Mouse (Mus musculus): ENCODE measurements around the gene Asic3. TPM values are rescaled to one million over a fixed set of nuclear protein-coding genes. Genes with fewer than 3 reads are reported as not detected.

Asic3 gene
- total RNA-seq (2012; rRNA removed) (0.25 TPM in 1 of 2 replicates, not detected in the other), total RNA-seq (2014; rRNA removed) (not detected in 2 replicates), polyA plus RNA-seq (2012; ENCODE audit: insufficient read length, low read depth) (1.1 and 1.3 TPM in 2 replicates)

- Histone ChIP-seq H3K9ac (ENCODE audit: insufficient read depth, low read depth) (no peak within 1 kb of the TSS), H3K4me2 (ENCODE audit: insufficient read depth, low read depth, poor library complexity, severe bottlenecking) (no peak within 1 kb of the TSS), H3K27ac (ENCODE audit: insufficient read depth, low read depth) (no peak within 1 kb of the TSS), H3K9me3 (replicated peaks; ENCODE audit: low read length) (no peaks in the 10 kb centered on the region), H3K27me3 (replicated peaks) (no peaks in the 10 kb centered on the region), H3K79me2 (replicated peaks; ENCODE audit: control insufficient read depth, extremely low read depth, insufficient read depth, poor library complexity, severe bottlenecking) (no peaks in the 10 kb centered on the region), H3K4me3 (replicated peaks in 1 of 3; ENCODE audit: low read depth in 2 of 3, low read length in 2 of 3, poor library complexity in 1 of 3) (no peak within 1 kb of the TSS), H3K4me1 (ENCODE audit: control insufficient read depth in 1 of 2, insufficient read depth in 2 of 2) (no peaks in the 10 kb centered on the region; a peak in 1 of 4 replicates), H3K36me3 (replicated peaks in 1 of 2; ENCODE audit: control insufficient read depth in 1 of 2, insufficient read depth in 1 of 2, low read length in 1 of 2) (peaks cover 8 to 52% of the 10 kb centered on the region in 2 experiments)
- TF ChIP-seq USF1 (IDR thresholded peaks at IDR 0.05; ENCODE audit: low read depth, low read length) (no peak), MYC (IDR thresholded peaks at IDR 0.05; ENCODE audit: low read depth, low read length) (no peak), GABPA (IDR thresholded peaks at IDR 0.05; ENCODE audit: insufficient replicate concordance, low read depth, low read length) (no peak), JUND (conservative IDR thresholded peaks at IDR 0.05; ENCODE audit: low read depth, low read length) (no peak), POLR2AphosphoS2 (IDR thresholded peaks at IDR 0.05; ENCODE audit: low read depth, low read length) (no peak), ZC3H11A (IDR thresholded peaks at IDR 0.05; ENCODE audit: low read depth, low read length) (no peak), USF2 (conservative IDR thresholded peaks at IDR 0.05; ENCODE audit: low read depth, low read length) (no peak), NELFE (IDR thresholded peaks at IDR 0.05; ENCODE audit: low read depth, low read length) (no peak), IRF4 (IDR thresholded peaks at IDR 0.05; ENCODE audit: low read depth, low read length) (no peak), SIN3A (IDR thresholded peaks at IDR 0.05; ENCODE audit: low read length) (no peak)
- no peak for DNase-seq (ENCODE audit: extremely low read depth)
- in situ Hi-C loops (cut with MboI; ENCODE audit: low pct_ligation_motif_present, low pct_unique_long_range_greater_than_20kb, low sequenced_read_pairs), result no loop called here
- dilution Hi-C loops (cut with MboI; ENCODE audit: extremely low pct_ligation_motif_present, extremely low pct_unique_long_range_greater_than_20kb, low sequenced_read_pairs), result no loop called here
Measured at GRCm38 (mm10) chr5:24413042-24413693, at the start of gene Asic3. Gene Asic3, plus strand, starts transcription at chr5:24413392.

- H3K9ac ChIP-seq (ENCODE audit: insufficient read depth, low read depth), result no peak overlapping the region
- peaks cover 5% of the 10 kb centered on the region for H3K9me3 ChIP-seq (replicated peaks; ENCODE audit: low read length)
- no peaks in the 10 kb centered on the region for H3K79me2 ChIP-seq (replicated peaks; ENCODE audit: control insufficient read depth, extremely low read depth, insufficient read depth, poor library complexity, severe bottlenecking)
- TF ChIP-seq ZKSCAN1 (IDR thresholded peaks at IDR 0.05; ENCODE audit: borderline replicate concordance, low read depth, low read length) (no peak), USF2 (conservative IDR thresholded peaks at IDR 0.05; ENCODE audit: low read depth, low read length) (no peak), POLR2A (IDR thresholded peaks at IDR 0.05; ENCODE audit: low read depth, low read length) (no peak), SIN3A (IDR thresholded peaks at IDR 0.05; ENCODE audit: low read length) (no peak), TBP (conservative IDR thresholded peaks at IDR 0.05; ENCODE audit: low read depth, low read length) (no peak)
- dilution Hi-C loops (cut with MboI; ENCODE audit: extremely low pct_ligation_motif_present, extremely low pct_unique_long_range_greater_than_20kb, low sequenced_read_pairs) (no loop called here), in situ Hi-C loops (cut with MboI; ENCODE audit: low pct_ligation_motif_present, low pct_unique_long_range_greater_than_20kb, low sequenced_read_pairs) (loop anchor here (10.0 kb wide), 1 partner anchor 99 kb away; no protein-coding TSS in a partner anchor)
- no peak overlapping the region for H3K4me2 ChIP-seq (ENCODE audit: insufficient read depth, low read depth, poor library complexity, severe bottlenecking)
- peaks cover 77% of the 10 kb centered on the region for H3K27me3 ChIP-seq (replicated peaks)
- no peaks in the 10 kb centered on the region for H3K36me3 ChIP-seq (replicated peaks in 1 of 2; ENCODE audit: control insufficient read depth in 1 of 2, insufficient read depth in 1 of 2, low read length in 1 of 2)
- no peak for DNase-seq (ENCODE audit: extremely low read depth)
- peaks cover 0 to 10% of the 10 kb centered on the region in 2 experiments; a peak in 2 of 4 replicates for H3K4me1 ChIP-seq (ENCODE audit: control insufficient read depth in 1 of 2, insufficient read depth in 2 of 2)
- H3K27ac ChIP-seq (ENCODE audit: insufficient read depth, low read depth), result no peak overlapping the region
- no peak overlapping the region for H3K4me3 ChIP-seq (replicated peaks in 1 of 3; ENCODE audit: low read depth in 2 of 3, low read length in 2 of 3, poor library complexity in 1 of 3)
Measured at GRCm38 (mm10) chr5:24363467-24363866, 49.7 kb upstream of the Asic3 start.

All from CH12.LX (cell line).